Mouse (Mus musculus) bone marrow macrophage, adult 2 months (primary cell): Measurements from ENCODE around the gene Map3k15.

ENCODE experiments used
- CTCF ChIP-seq: IDR thresholded peaks from 2 replicates; pipeline ENCODE4 v1.5.1; 2012; ENCODE audit warnings: low read depth, mild to moderate bottlenecking, low read length, moderate library complexity
- POLR2A ChIP-seq: IDR thresholded peaks from 2 replicates; pipeline ENCODE4 v1.6.1; 2012; ENCODE audit warnings: mild to moderate bottlenecking, low read depth, low read length, borderline replicate concordance

DNA sequence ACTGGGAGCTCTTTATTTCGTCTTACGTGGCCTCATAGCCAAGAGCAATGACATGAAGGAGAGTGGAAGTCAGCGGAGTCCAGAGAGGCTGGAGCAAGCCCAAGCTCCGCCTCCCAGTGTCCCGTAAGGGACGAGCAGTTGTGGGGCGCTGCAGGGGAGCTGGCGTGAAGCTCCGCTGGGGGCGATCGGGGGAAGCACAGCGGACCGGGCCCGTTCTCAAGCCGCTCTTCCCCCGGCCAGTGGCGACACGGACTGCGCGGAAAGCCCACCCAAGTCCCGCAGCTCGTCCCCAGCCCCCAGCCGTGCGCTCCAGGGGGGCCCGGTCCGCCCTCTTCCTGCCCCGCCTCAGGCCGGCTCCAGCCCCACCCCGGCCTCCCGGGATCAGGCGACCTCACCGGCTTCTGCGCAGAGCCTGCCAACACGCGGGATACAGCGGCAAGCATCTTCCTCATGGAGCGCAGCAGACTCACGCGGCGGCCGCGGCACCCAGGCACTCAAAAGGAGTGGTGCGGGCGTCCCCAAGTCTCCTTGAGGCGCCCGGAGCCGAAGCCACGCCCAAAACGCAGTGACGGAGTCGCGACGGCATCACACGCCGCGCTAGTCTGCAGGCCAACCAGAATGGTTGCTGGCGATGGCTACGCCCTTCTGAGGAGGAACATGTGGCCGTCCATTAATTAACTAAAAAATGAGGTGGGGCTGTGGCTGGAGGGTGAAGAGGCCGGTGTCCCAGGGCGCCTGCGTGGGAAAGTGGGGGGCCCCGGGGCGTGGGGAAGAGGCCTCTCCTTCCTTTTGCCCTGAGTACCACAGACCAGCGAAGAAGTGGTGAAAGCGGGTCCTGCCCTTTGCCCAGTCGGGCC is 149.9 kb downstream of the Map3k15 start, which contains the start of gene Pdha1:
- TF ChIP-seq CTCF = no peak
- TF ChIP-seq POLR2A = no peak
